Mouse (Mus musculus) frontal cortex, adult (tissue): ENCODE measurements at regions not wholly inside any gene's neighbourhood (a gene's known extent, or its start where the extent isn't known, plus 50 kb on each side); places are given as distances from the start of the nearest gene placed in this dataset.
"Not testable (repeated sequence)": the region's sequence is repeated elsewhere in the genome, so short reads cannot be mapped to it uniquely, and the experiment has no call there.

ENCODE experiments used
- ATAC-seq: cut with Nextera tagmentation; 2 replicates; pipeline ENCODE4 v1.9.2; 2017; ENCODE audit warnings: mild to moderate bottlenecking, moderate library complexity, mixed read lengths; ENCODE audit not compliant: low TSS enrichment

DNA sequence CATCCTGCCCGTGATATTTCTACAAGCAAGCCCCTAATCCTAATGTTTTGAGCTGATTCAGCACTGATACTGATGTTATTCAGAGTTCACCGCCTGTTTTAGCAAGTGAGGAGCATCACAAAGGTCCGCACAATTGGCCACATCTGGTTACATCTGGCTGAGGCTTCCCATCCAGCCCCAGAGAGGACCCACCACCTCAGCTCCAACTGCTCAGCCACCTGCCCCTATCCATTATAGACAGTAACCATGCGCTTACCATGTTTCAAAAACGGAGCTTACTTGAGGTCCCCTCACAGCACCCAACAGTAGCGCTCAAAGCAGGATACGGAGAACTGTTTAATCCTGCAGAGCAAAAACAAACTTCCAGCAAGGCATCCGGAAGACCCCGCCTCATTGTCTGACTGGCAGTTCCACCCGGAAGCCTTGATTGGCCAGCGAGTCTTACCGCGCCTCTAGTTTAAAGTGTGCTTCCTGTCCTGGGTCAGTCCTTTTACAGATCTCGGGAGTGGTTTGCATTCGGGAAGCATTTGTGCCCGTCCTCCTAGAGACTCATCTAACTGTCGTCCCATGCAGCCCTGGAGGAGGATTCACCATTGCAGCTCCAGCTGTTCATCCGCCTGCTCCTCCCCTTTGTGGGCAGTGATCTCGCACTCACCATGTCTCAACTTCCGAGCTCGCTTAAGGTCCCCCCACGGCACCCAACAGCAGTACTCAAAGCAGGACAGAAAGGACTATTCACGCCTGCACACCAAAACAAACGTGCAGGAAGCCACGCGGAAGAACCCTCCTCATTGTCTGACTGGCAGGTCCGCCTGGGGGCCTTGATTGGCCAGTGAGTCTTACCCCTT lies 69.9 kb upstream of the Zfp825 start:
- peak; percentile 100 for ATAC-seq

DNA sequence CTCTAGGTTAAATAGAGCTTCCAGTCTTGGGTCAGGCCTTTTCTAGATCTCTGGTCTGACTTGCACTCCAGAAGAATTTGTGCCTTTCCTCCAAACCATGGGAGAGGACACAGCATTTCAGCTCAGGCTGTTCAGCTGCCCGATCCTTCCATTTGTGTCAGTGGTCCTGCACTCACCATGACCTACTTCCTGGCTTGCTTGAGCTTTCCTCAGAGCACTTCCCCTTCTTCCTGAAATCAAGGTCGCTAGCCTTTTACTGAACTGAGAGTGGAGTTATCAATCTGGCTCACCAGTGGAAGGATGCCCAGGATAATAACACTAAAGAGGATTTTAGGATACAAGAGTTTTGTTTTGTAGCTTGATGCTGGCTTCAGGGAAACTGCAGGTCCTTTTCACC lies 70.5 kb upstream of the Zfp825 start:
- ATAC-seq = not testable (repeated sequence)

DNA sequence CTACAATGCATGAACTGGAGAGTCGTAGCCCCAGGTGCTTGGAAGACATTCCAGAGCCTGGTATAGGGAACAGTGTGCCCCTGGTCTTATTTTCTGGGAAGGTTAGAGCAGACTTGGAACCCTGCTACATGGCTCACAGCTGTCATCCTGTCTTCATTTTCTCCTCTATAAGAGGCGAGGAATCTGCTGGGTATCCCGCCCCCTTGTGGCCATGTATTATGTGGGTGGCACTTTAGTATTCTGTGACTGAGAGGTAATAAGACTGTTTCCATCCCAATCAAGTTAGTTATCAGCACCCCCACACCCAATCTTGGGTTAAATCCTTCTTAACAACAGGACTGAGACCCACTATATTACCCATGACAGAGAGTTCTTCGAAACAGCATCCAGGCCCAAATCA lies 69.4 kb upstream of the Erap1 start:
- ATAC-seq = not testable (repeated sequence)
